Mouse (Mus musculus): Measurements from ENCODE around the gene Fhad1. TPM values are rescaled to one million over a fixed set of nuclear protein-coding genes. Genes with fewer than 3 reads are reported as not detected.

Gene Fhad1
- polyA plus RNA-seq, 1 experiment from 2014 or later, result 1.9 TPM

- H3K27ac ChIP-seq (replicated peaks), result no peak overlapping the region
- H3K9ac ChIP-seq (replicated peaks), result no peak overlapping the region
- WGBS, result 94% methylated on average over 5 of the region's 5 CpGs
These were observed 149.9 kb downstream of the Fhad1 start for GRCm38 (mm10) chr4:141865006-141865405.

DNA sequence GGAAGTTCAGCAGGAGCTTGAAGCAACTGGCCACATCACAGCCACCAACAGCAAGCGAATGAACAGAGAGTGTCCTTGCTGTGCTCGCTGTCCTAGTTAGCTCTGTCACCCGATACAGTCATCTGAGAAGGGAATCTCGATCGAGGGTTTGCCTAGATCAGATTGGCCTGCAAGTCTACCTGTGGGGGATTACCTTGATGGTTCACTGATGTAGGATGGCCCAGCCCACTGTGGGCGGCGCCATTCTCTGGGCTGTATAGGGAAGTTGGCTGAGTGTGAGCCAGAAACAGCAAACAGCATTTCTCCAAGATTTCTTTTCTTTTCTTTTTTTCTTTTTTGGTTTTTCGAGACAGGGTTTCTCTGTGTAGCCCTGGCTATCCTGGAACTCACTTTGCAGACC, 150.4 kb downstream of the Fhad1 start:
- Histone ChIP-seq H3K4me1 (peaks cover 26% of the 10 kb centered on the region), H3K9ac (replicated peaks) (no peak overlapping the region), H3K27me3 (no peaks in the 10 kb centered on the region), H3K4me3 (no peak overlapping the region), H3K27ac (replicated peaks) (no peak overlapping the region), H3K36me3 (peaks cover 36% of the 10 kb centered on the region), H3K9me3 (0 out of 2 replicates have a peak, but pooled peaks cover 4% of the 10 kb centered on the region), H3K4me2 (replicated peaks) (no peak overlapping the region)
- 98% methylated on average over 8 of the region's 8 CpGs for WGBS
- no peak for ATAC-seq (ENCODE audit: low FRiP score, low read depth)

More at GRCm38 (mm10) chr4:141865006-141865405, 149.9 kb downstream of the Fhad1 start:
- peaks cover 31% of the 10 kb centered on the region for H3K4me1 ChIP-seq
- H3K4me2 ChIP-seq (replicated peaks), result no peak overlapping the region
- H3K4me3 ChIP-seq, result no peak overlapping the region
- H3K27me3 ChIP-seq, result no peaks in the 10 kb centered on the region
- peaks cover 31% of the 10 kb centered on the region for H3K36me3 ChIP-seq
- H3K9me3 ChIP-seq, result 0 out of 2 replicates have a peak, but pooled peaks cover 4% of the 10 kb centered on the region
- ATAC-seq (ENCODE audit: low FRiP score, low read depth), result no peak

DNA sequence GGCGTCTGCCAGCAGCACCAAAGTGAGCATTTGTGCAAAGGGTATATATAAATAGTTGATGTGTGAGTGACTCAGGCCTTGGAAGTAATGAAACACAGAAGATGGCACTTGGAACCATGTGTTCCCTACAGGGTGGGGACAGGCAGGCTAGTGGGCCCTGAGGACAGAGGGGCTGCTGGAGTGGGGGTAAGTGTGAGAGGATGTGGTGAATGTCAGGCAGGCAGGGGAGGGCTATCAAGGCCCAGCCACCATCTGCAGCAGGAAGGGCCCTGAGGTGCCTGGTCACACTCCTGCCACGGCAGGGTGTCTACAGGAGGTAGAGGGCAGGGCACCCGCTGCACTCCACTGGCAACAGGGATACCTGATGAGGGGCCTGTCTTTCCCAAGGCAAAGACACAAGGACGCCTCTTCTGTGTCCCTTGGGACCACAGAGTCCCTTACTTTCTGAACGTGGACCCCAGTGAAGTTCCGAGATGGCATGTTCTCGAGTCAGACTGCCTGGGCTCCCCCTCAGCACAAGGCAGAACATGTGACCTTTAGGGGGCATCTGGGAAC, 151.1 kb downstream of the Fhad1 start:
- no peak overlapping the region for H3K4me2 ChIP-seq (replicated peaks)
- no peak overlapping the region for H3K27ac ChIP-seq (replicated peaks)
- 90% methylated on average over 7 of the region's 7 CpGs for WGBS
- ATAC-seq (ENCODE audit: low FRiP score, low read depth), result no peak
- H3K9ac ChIP-seq (replicated peaks), result no peak overlapping the region
- 0 out of 2 replicates have a peak, but pooled peaks cover 4% of the 10 kb centered on the region for H3K9me3 ChIP-seq
- peaks cover 43% of the 10 kb centered on the region for H3K36me3 ChIP-seq
- no peak overlapping the region for H3K4me3 ChIP-seq
- H3K4me1 ChIP-seq, result peaks cover 24% of the 10 kb centered on the region
- no peaks in the 10 kb centered on the region for H3K27me3 ChIP-seq

- WGBS, result 82% methylated on average over 5 of the region's 5 CpGs
- Histone ChIP-seq H3K27ac (replicated peaks) (no peak overlapping the region), H3K36me3 (peaks cover 47% of the 10 kb centered on the region), H3K27me3 (no peaks in the 10 kb centered on the region), H3K9me3 (0 out of 2 replicates have a peak, but pooled peaks cover 4% of the 10 kb centered on the region), H3K9ac (replicated peaks) (no peak overlapping the region), H3K4me1 (peaks cover 17% of the 10 kb centered on the region), H3K4me2 (replicated peaks) (no peak overlapping the region), H3K4me3 (no peak overlapping the region)
- ATAC-seq (ENCODE audit: low FRiP score, low read depth), result no peak
These were observed 152.0 kb downstream of the Fhad1 start for GRCm38 (mm10) chr4:141862867-141863266.

- no peak overlapping the region for H3K4me2 ChIP-seq (replicated peaks)
- WGBS, result 92% methylated on average over 17 of the region's 17 CpGs
- no peaks in the 10 kb centered on the region for H3K27me3 ChIP-seq
- no peak overlapping the region for H3K27ac ChIP-seq (replicated peaks)
- ATAC-seq (ENCODE audit: low FRiP score, low read depth), result no peak
- H3K4me3 ChIP-seq, result no peak overlapping the region
- peaks cover 8% of the 10 kb centered on the region for H3K4me1 ChIP-seq
- no peak overlapping the region for H3K9ac ChIP-seq (replicated peaks)
- peaks cover 47% of the 10 kb centered on the region for H3K36me3 ChIP-seq
- H3K9me3 ChIP-seq, result 0 out of 2 replicates have a peak, but pooled peaks cover 4% of the 10 kb centered on the region
These were observed 153.1 kb downstream of the Fhad1 start for GRCm38 (mm10) chr4:141861591-141862295.

- Histone ChIP-seq H3K27ac (replicated peaks) (no peak overlapping the region), H3K4me2 (replicated peaks) (no peak overlapping the region), H3K4me1 (0 out of 2 replicates have a peak, but pooled peaks cover 2% of the 10 kb centered on the region), H3K9ac (replicated peaks) (no peak overlapping the region), H3K27me3 (no peaks in the 10 kb centered on the region), H3K9me3 (0 out of 2 replicates have a peak, but pooled peaks cover 4% of the 10 kb centered on the region), H3K36me3 (peaks cover 47% of the 10 kb centered on the region), H3K4me3 (no peak overlapping the region)
- WGBS, result 69% methylated on average over 19 of the region's 19 CpGs
- no peak for ATAC-seq (ENCODE audit: low FRiP score, low read depth)
These were observed 154.5 kb downstream of the Fhad1 start for GRCm38 (mm10) chr4:141860246-141860841.

GRCm38 (mm10) chr4:141859351-141859750, 155.5 kb downstream of the Fhad1 start:
- WGBS, result 94% methylated on average over 14 of the region's 14 CpGs
- ATAC-seq (ENCODE audit: low FRiP score, low read depth), result no peak
- Histone ChIP-seq H3K4me3 (no peak overlapping the region), H3K27me3 (no peaks in the 10 kb centered on the region), H3K27ac (replicated peaks) (no peak overlapping the region), H3K4me1 (0 out of 2 replicates have a peak, but pooled peaks cover 2% of the 10 kb centered on the region), H3K9ac (replicated peaks) (no peak overlapping the region), H3K9me3 (0 out of 2 replicates have a peak, but pooled peaks cover 4% of the 10 kb centered on the region), H3K36me3 (peaks cover 39% of the 10 kb centered on the region), H3K4me2 (replicated peaks) (no peak overlapping the region)

DNA sequence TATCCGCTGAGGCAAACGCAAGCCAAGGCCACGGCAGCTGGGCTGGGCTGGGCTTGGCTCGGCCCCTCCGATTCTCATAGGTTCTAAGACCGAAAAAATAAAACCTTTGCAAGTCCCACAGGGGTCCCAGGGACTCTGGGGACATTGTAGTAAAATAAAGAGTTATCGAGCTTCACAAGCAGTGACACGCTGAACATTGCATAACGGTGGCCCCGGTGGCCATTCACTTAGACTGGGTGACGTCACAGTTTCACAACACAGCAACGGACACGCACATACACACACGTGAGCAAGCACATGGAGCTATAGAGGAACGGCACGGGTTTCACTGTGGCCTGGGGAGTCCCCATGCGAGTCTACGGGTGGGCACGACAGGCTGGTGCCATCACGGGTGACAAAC, 156.4 kb downstream of the Fhad1 start:
- Histone ChIP-seq H3K27me3 (no peaks in the 10 kb centered on the region), H3K9ac (replicated peaks) (no peak overlapping the region), H3K36me3 (peaks cover 38% of the 10 kb centered on the region), H3K4me3 (no peak overlapping the region), H3K27ac (replicated peaks) (no peak overlapping the region), H3K4me1 (0 out of 2 replicates have a peak, but pooled peaks cover 2% of the 10 kb centered on the region), H3K9me3 (0 out of 2 replicates have a peak, but pooled peaks cover 4% of the 10 kb centered on the region), H3K4me2 (replicated peaks) (no peak overlapping the region)
- 93% methylated on average over 20 of the region's 20 CpGs for WGBS
- no peak for ATAC-seq (ENCODE audit: low FRiP score, low read depth)

GRCm38 (mm10) chr4:141857422-141857930, 157.4 kb downstream of the Fhad1 start:
- ATAC-seq (ENCODE audit: low FRiP score, low read depth), result peak; percentile 79
- Histone ChIP-seq H3K4me1 (0 out of 2 replicates have a peak, but pooled peaks cover 2% of the 10 kb centered on the region), H3K9me3 (0 out of 2 replicates have a peak, but pooled peaks cover 4% of the 10 kb centered on the region), H3K36me3 (peaks cover 38% of the 10 kb centered on the region), H3K4me2 (replicated peaks) (no peak overlapping the region), H3K4me3 (no peak overlapping the region), H3K27ac (replicated peaks) (no peak overlapping the region), H3K9ac (replicated peaks) (no peak overlapping the region), H3K27me3 (no peaks in the 10 kb centered on the region)
- 20% methylated on average over 10 of the region's 10 CpGs for WGBS

- Histone ChIP-seq H3K4me1 (0 out of 2 replicates have a peak, but pooled peaks cover 2% of the 10 kb centered on the region), H3K27me3 (no peaks in the 10 kb centered on the region), H3K4me3 (no peak overlapping the region), H3K9ac (replicated peaks) (no peak overlapping the region), H3K27ac (replicated peaks) (no peak overlapping the region), H3K9me3 (no peaks in the 10 kb centered on the region), H3K4me2 (replicated peaks) (no peak overlapping the region), H3K36me3 (peaks cover under 1% of the 10 kb centered on the region; the same call in 1 of the 2 replicates)
- ATAC-seq (ENCODE audit: low FRiP score, low read depth), result no peak
- WGBS, result 80% methylated on average over 9 of the region's 9 CpGs
These were observed 161.4 kb downstream of the Fhad1 start for GRCm38 (mm10) chr4:141853437-141853836.

DNA sequence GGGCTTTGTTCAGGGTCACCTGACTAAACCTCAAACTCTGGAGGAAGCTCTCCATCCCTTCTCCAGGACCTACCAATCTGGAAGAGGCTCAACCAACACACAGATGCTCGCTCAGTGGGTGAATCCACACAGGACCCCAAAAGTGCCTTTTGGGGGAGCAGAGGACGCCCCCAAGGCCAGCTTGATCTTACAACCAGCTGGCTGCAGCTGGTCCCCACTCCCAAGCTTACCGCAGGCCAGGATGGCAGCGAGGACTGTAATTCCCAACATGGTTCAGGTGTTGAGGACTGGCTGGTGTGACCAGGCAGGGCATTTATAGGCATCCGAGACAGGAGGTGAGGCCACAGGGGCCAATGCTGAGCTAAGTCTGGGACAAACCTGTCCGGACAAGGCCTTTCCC, 168.9 kb downstream of the Fhad1 start, which contains the start of gene Ctrc:
Gene Ctrc (minus strand): TSS at position 361 of the 400 bp plus-strand sequence.
- H3K4me3 ChIP-seq, result no peak within 1 kb of the TSS
- ATAC-seq (ENCODE audit: low FRiP score, low read depth), result no peak
- no peak within 1 kb of the TSS for H3K4me2 ChIP-seq (replicated peaks)
- 86% methylated on average over 6 of the region's 6 CpGs for WGBS
- no peak within 1 kb of the TSS for H3K27ac ChIP-seq (replicated peaks)
- no peak within 1 kb of the TSS for H3K9ac ChIP-seq (replicated peaks)
- no peaks in the 10 kb centered on the region for H3K4me1 ChIP-seq
- no peaks in the 10 kb centered on the region for H3K9me3 ChIP-seq
- H3K36me3 ChIP-seq, result no peaks in the 10 kb centered on the region
- H3K27me3 ChIP-seq, result no peaks in the 10 kb centered on the region

All from midbrain, embryonic 12.5 days (tissue).